Comparison of ENCODE assay signal across 7 mouse cellular contexts in the genomic region with DNA sequence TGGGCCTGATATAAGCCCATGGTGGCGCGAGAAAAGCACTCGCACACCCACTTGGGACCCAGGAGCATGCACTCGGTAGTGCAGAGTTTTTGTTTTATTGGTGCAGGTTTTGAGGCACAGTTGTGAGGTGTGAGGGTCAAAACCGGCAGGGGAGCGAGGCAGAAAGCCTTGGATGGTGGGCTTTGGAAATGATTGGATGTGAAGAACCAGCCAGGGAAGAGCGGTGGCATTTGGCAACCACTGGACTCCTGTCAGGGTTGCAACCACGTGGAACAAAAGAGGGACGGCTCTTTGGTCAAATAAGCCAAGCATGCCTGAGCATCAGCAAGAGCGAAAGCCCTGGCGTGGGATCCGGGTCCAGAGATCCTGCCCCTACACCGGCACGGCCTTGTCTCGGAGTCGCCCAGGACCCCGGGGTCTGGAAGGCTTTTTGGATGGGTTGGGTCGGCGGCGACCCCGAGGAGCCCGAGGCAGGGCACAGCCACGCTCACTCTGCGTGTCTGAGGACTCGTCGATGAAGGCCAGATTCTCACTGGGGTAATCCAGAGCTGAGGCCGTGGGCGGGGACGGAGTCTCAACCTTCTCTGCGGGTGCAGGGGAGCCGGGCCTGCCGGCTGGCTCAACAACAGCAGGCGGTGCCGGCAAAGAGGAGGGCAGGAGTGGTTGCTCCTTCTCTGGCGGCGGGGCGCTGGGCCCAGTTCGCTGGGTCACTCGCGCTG. TPM values are rescaled to one million over a fixed set of nuclear protein-coding genes. Genes with fewer than 3 reads are reported as not detected.
DNase-seq lines count a peak whose midpoint lies in the region; ATAC-seq and TF ChIP-seq lines count a peak whose summit lies in the region.

No protein-coding gene starts in this region.

- no peaks in the 10 kb centered on the region for H3K36me3 ChIP-seq in kidney, embryonic 15.5 days
- H3K36me3 ChIP-seq in kidney, adult 2 months (ENCODE audit: control insufficient read depth, insufficient read depth, low read length): no peaks in the 10 kb centered on the region
- no peaks in the 10 kb centered on the region for H3K36me3 ChIP-seq in hindbrain, embryonic 11.5 days (ENCODE audit: control insufficient read depth, insufficient read depth, low read length)
- no peaks in the 10 kb centered on the region for H3K36me3 ChIP-seq in liver, postnatal 0 days (replicated peaks; ENCODE audit: insufficient read depth, low read length)

- peaks cover 80% of the 10 kb centered on the region for H3K27me3 ChIP-seq in kidney, embryonic 15.5 days
- H3K27me3 ChIP-seq in kidney, adult 2 months (replicated peaks; ENCODE audit: control insufficient read depth, insufficient read depth, low read length): no peaks in the 10 kb centered on the region
- H3K27me3 ChIP-seq in hindbrain, embryonic 11.5 days (ENCODE audit: control insufficient read depth, insufficient read depth, low read length): peaks cover 67% of the 10 kb centered on the region
- H3K27me3 ChIP-seq in liver, postnatal 0 days (ENCODE audit: insufficient read depth, low read length): peaks cover 55% of the 10 kb centered on the region

- TF ChIP-seq POLR2A in kidney, adult 2 months (IDR thresholded peaks at IDR 0.05; ENCODE audit: low read depth, low read length): no peak

- peak overlapping the region; percentile 56 for H3K4me2 ChIP-seq in kidney, embryonic 15.5 days
- no peak overlapping the region for H3K4me2 ChIP-seq in hindbrain, embryonic 11.5 days (replicated peaks; ENCODE audit: low read depth, low read length)
- no peak overlapping the region for H3K4me2 ChIP-seq in liver, postnatal 0 days (ENCODE audit: low read depth, low read length)

- no peak for TF ChIP-seq CTCF in kidney, adult 2 months (conservative IDR thresholded peaks at IDR 0.05; ENCODE audit: insufficient read depth, insufficient read length, low read depth, low read length)
- no peak for TF ChIP-seq CTCF in liver, postnatal 0 days (IDR thresholded peaks at IDR 0.05; ENCODE audit: low read depth)

- H3K4me1 ChIP-seq in kidney, embryonic 15.5 days: peaks cover 45% of the 10 kb centered on the region
- peaks cover 17% of the 10 kb centered on the region; the same call in 1 of the 2 replicates for H3K4me1 ChIP-seq in kidney, adult 2 months (ENCODE audit: control insufficient read depth, insufficient read depth, low read length)
- H3K4me1 ChIP-seq in hindbrain, embryonic 11.5 days (replicated peaks; ENCODE audit: control insufficient read depth, insufficient read depth, low read length): peaks cover 7% of the 10 kb centered on the region; the same call in 1 of the 2 replicates
- H3K4me1 ChIP-seq in liver, postnatal 0 days (ENCODE audit: insufficient read depth): peaks cover 23% of the 10 kb centered on the region

- no peak overlapping the region for H3K27ac ChIP-seq in kidney, embryonic 15.5 days
- H3K27ac ChIP-seq in kidney, adult 2 months (ENCODE audit: insufficient read depth, low read depth, low read length): no peak overlapping the region
- no peak overlapping the region for H3K27ac ChIP-seq in hindbrain, embryonic 11.5 days (ENCODE audit: low read depth, low read length)
- no peak overlapping the region for H3K27ac ChIP-seq in liver, postnatal 0 days (ENCODE audit: low read depth)

- no peaks in the 10 kb centered on the region for H3K9me3 ChIP-seq in kidney, embryonic 15.5 days (replicated peaks)
- H3K9me3 ChIP-seq in hindbrain, embryonic 11.5 days (ENCODE audit: control insufficient read depth, low read length): no peaks in the 10 kb centered on the region
- H3K9me3 ChIP-seq in liver, postnatal 0 days (ENCODE audit: low read length): no peaks in the 10 kb centered on the region

- no peak for DNase-seq in kidney, adult 2 months
- DNase-seq in ZHBTc4 (ENCODE audit: low read depth, low spot score): peak; percentile 57
- peak; percentile 42 for DNase-seq in hindbrain, embryonic 11.5 days (ENCODE audit: low spot score)
- DNase-seq in liver, postnatal 0 days: no peak
- DNase-seq in c-Kit-positive CD71-positive TER-119-positive erythroid progenitor cells, embryonic 14.5 days (ENCODE audit: low spot score): no peak
- no peak for DNase-seq in adrenal gland, postnatal 25 days

- H3K4me3 ChIP-seq in kidney, embryonic 15.5 days (replicated peaks): peak overlapping the region; percentile 33
- no peak overlapping the region for H3K4me3 ChIP-seq in kidney, adult 2 months (ENCODE audit: insufficient read depth, low read depth, low read length)
- H3K4me3 ChIP-seq in hindbrain, embryonic 11.5 days (ENCODE audit: low read depth, low read length): peak overlapping the region; percentile 8; the same call in 1 of the 2 replicates
- peak overlapping the region; percentile 6 for H3K4me3 ChIP-seq in liver, postnatal 0 days (ENCODE audit: low read depth, low read length)

- TF ChIP-seq EP300 in liver, postnatal 0 days (IDR thresholded peaks at IDR 0.05; ENCODE audit: low read depth): no peak

- 9% methylated on average over 40 of the region's 40 CpGs for WGBS in kidney, embryonic 15.5 days
- 45% methylated on average over 40 of the region's 40 CpGs for WGBS in kidney, adult 2 months
- 5% methylated on average over 38 of the region's 40 CpGs for WGBS in hindbrain, embryonic 11.5 days
- WGBS in liver, postnatal 0 days (ENCODE audit: insufficient replicate concordance): 19% methylated on average over 40 of the region's 40 CpGs

- H3K9ac ChIP-seq in kidney, embryonic 15.5 days: 0 out of 2 replicates have a peak overlapping the region, but pooled peaks have one; percentile 31
- H3K9ac ChIP-seq in hindbrain, embryonic 11.5 days (ENCODE audit: low read depth, low read length): no peak overlapping the region
- no peak overlapping the region for H3K9ac ChIP-seq in liver, postnatal 0 days (replicated peaks)

- ATAC-seq in kidney, embryonic 15.5 days (replicated peaks; ENCODE audit: low FRiP score): no peak
- ATAC-seq in hindbrain, embryonic 11.5 days (ENCODE audit: low FRiP score): no peak
- no peak for ATAC-seq in liver, postnatal 0 days

RNA-seq across cellular contexts. Expression of a gene that starts 0.6 kb away (rescaled TPM):
- 2.0 and 3.1 TPM in 2 replicates for polyA plus RNA-seq in kidney, embryonic 15.5 days (2015; fragmentation: Nextera tagmentation; extraction: Ambion mirVana)
- 0.44 and 0.99 TPM in 2 replicates for polyA plus RNA-seq in kidney, adult 2 months (2012; rRNA removed)
- polyA plus RNA-seq in hindbrain, embryonic 11.5 days (2014; fragmentation: Nextera tagmentation; extraction: Ambion mirVana): 0.54 TPM in 1 of 2 replicates, not detected in the other
- 0.81 TPM in 2 replicates for polyA plus RNA-seq in liver, postnatal 0 days (2015; fragmentation: Nextera tagmentation; extraction: Ambion mirVana)
- not detected in 2 replicates for total RNA-seq in adrenal gland, postnatal 25 days (2021)

RNA-seq across cellular contexts. Expression of a gene that starts 4.2 kb away (rescaled TPM):
- 14.8 and 15.3 TPM in 2 replicates for polyA plus RNA-seq in kidney, embryonic 15.5 days (2015; fragmentation: Nextera tagmentation; extraction: Ambion mirVana)
- polyA plus RNA-seq in kidney, adult 2 months (2012; rRNA removed): 134 and 155 TPM in 2 replicates
- 4.1 and 5.0 TPM in 2 replicates for polyA plus RNA-seq in hindbrain, embryonic 11.5 days (2014; fragmentation: Nextera tagmentation; extraction: Ambion mirVana)
- polyA plus RNA-seq in liver, postnatal 0 days (2015; fragmentation: Nextera tagmentation; extraction: Ambion mirVana): 7.7 and 8.2 TPM in 2 replicates
- total RNA-seq in adrenal gland, postnatal 25 days (2021): 44.2 and 44.6 TPM in 2 replicates

RNA-seq across cellular contexts. Expression of a gene that starts 8.5 kb away (rescaled TPM):
- 0.14 and 0.45 TPM in 2 replicates for polyA plus RNA-seq in kidney, embryonic 15.5 days (2015; fragmentation: Nextera tagmentation; extraction: Ambion mirVana)
- polyA plus RNA-seq in kidney, adult 2 months (2012; rRNA removed): 0.07 and 0.08 TPM in 2 replicates
- polyA plus RNA-seq in hindbrain, embryonic 11.5 days (2014; fragmentation: Nextera tagmentation; extraction: Ambion mirVana): 0.18 and 0.49 TPM in 2 replicates
- polyA plus RNA-seq in liver, postnatal 0 days (2015; fragmentation: Nextera tagmentation; extraction: Ambion mirVana): 0.06 and 0.09 TPM in 2 replicates
- total RNA-seq in adrenal gland, postnatal 25 days (2021): 0.12 TPM in 1 of 2 replicates, not detected in the other

RNA-seq across cellular contexts. Expression of a gene that starts 15.9 kb away (rescaled TPM):
- polyA plus RNA-seq in kidney, embryonic 15.5 days (2015; fragmentation: Nextera tagmentation; extraction: Ambion mirVana): 268 and 275 TPM in 2 replicates
- polyA plus RNA-seq in kidney, adult 2 months (2012; rRNA removed): 1,575 and 2,285 TPM in 2 replicates
- 126 and 138 TPM in 2 replicates for polyA plus RNA-seq in hindbrain, embryonic 11.5 days (2014; fragmentation: Nextera tagmentation; extraction: Ambion mirVana)
- 371 and 389 TPM in 2 replicates for polyA plus RNA-seq in liver, postnatal 0 days (2015; fragmentation: Nextera tagmentation; extraction: Ambion mirVana)
- 196 and 278 TPM in 2 replicates for total RNA-seq in adrenal gland, postnatal 25 days (2021)

RNA-seq across cellular contexts. Expression of a gene that starts 15.9 kb away (rescaled TPM):
- 68.4 and 75.5 TPM in 2 replicates for polyA plus RNA-seq in kidney, embryonic 15.5 days (2015; fragmentation: Nextera tagmentation; extraction: Ambion mirVana)
- 75.4 and 83.1 TPM in 2 replicates for polyA plus RNA-seq in kidney, adult 2 months (2012; rRNA removed)
- polyA plus RNA-seq in hindbrain, embryonic 11.5 days (2014; fragmentation: Nextera tagmentation; extraction: Ambion mirVana): 61.7 and 63.9 TPM in 2 replicates
- 29.9 and 30.6 TPM in 2 replicates for polyA plus RNA-seq in liver, postnatal 0 days (2015; fragmentation: Nextera tagmentation; extraction: Ambion mirVana)
- 44.1 and 53.7 TPM in 2 replicates for total RNA-seq in adrenal gland, postnatal 25 days (2021)

Comparison
In these comparisons a context has a peak if more than half of its experiments do, and no peak if none do; other contexts are left out.
1. DNase-seq: peak in ZHBTc4 (single experiment) and hindbrain, embryonic 11.5 days (single experiment); none in kidney, adult 2 months (single experiment), liver, postnatal 0 days (single experiment), c-Kit-positive CD71-positive TER-119-positive erythroid progenitor cells, embryonic 14.5 days (single experiment) and adrenal gland, postnatal 25 days (single experiment).